Mouse (Mus musculus) retina, postnatal 1 day (tissue): ENCODE measurements around the gene Ilkap.

Experiments
- DNase-seq: peaks from one replicate; pipeline ENCODE4 v3.0.0-alpha.2; 2012

The Ilkap gene

DNA sequence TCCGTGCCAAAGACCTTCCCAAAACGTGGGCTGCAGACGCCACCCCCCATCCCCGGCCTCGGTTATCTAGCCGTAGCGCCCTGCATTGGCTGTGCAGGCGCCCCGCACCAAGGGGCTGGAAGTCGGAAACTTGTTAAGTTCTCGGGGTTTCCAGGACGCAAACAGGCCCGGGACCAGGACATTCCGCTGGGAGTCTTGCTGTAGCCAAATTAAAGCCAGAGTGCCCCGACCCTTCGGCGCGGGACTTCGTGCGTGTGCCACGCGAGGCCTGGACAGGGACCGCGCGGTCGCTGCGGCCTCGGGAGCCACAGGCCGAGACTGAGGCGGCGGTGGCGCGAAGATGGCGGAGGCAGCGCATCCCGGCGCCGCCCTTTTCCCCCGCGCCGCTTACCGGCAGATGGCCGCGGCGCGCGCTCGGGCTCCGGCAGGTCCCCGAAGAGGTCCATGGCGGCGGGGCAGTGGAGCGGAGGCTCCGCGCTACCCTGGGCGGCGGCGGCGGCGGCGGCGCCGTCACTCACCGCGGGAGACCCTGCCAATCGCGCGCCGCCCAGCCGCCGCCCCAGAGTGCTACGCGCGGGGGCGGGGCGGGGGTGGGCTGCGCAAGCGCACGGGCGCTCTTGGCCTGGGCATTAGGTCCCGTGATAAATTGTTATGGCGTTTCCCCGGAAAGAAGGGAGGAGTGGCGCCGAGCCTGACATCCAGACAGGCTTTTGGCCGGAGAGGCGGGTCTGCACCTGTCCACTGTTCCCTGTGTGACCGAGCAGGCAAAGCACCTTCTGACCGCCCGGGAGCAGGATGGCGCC, at the start of gene Ilkap:
Ilkap (minus strand) TSS at position 556 of the 803 bp plus-strand sequence.
- DNase-seq = peak; percentile 94

GRCm38 (mm10) chr1:91446511-91446910, 47.9 kb upstream of the Ilkap start:
- no peak for DNase-seq

DNA sequence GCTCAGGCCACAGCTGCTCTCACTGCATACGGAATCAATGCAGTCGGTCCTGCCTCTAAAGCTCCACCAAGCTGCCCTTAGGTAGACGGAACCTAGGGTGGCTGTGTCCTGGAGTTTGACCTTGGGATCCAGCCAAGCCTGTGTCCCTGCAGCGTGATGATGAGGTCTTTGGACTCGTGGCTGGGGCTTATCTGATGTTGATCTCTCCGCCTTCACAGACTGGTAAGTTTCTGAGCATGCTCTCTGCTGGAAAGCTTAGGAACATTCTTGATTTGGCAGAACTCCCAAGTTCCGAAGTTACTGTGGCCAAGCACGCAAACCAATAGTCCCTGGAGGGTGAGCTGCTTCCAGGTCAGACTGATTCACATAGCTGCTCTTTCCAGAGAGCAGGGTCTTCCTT, 47.4 kb upstream of the Ilkap start:
- no peak for DNase-seq

GRCm38 (mm10) chr1:91444841-91445830, 46.5 kb upstream of the Ilkap start:
- no peak for DNase-seq

DNA sequence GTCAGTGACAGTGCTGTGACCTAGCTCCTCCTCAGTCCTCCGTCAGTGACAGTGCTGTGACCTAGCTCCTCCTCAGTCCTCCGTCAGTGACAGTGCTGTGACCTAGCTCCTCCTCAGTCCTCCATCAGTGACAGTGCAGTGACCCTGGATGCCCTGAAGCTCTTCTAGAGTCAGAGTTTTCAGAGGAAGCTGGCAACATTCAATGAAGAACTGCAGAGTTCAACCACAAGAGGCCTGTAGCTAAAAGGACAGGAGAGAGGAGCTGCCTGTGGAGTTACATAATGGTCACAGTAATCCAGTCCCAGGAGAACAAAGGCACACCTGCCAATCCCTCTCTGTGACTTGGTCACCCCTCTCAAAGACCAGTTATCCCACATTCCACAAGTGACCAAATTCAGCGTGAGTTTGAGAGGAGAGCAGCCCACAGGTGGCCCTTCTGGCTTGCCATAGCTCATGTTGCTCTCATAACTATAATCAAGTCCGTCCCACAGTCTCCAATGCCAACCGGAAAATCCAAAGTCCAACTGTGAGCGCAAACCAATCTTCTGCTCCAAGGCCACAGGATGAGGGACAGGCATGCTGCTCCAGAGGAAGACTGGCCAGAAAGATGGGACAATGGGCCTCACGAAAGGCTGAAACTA, 43.9 kb upstream of the Ilkap start:
- DNase-seq = no peak

DNA sequence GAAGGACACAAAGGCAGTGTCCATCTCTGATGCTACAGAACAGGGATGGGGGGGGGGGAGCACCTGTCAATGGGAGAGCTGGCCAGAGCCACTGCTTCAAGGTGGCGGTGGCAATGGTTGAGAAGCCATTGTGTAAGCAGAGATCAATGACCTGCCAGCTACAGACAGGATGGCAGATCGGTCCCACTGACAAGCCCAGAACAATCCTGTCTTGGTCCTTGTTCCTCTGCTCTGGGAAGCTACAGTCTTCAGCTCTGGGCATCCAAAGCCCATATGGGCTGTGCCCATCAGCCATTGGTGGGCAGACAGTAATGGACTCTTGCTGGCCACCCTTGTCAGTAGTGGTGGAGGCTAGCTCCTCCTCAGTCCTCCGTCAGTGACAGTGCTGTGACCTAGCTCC, 43.2 kb upstream of the Ilkap start:
- DNase-seq = no peak

DNA sequence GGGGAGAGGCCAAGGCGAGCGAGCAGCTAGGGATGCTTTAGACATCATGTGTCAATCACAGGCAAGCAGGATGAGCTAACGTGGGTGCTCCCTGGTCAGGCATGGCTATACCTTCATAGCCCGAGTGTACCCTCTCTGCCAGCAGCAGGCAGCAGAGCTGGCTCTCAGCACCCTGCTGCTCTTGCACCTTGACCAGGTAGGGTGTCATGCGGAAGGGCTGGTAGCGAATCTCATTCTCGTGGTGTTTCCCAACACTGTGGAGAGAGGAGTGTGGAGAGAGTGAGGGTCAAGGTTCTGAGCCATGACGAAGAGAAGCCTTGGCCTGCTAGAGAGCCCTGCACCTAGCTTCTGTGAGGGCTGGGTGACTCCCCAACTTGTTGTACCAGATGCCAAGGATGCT, 41.2 kb upstream of the Ilkap start:
- DNase-seq = no peak

GRCm38 (mm10) chr1:91437573-91437972, 39.0 kb upstream of the Ilkap start:
- no peak for DNase-seq

DNA sequence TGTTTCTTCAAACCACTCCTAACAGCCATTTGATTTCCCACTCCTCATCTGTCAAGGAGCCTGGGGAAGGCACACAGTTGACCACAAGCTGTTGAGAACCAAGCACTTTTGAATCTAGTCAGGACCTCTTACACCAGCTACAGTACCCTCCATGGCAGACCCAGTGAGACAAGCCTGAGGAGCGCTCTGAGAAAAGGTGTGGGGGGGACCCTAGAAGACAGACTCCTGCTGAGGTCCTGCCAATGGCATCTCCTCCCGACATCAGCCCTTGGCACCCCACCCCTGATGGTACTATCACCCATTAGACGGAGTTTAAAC, 38.4 kb upstream of the Ilkap start:
- DNase-seq = no peak

DNA sequence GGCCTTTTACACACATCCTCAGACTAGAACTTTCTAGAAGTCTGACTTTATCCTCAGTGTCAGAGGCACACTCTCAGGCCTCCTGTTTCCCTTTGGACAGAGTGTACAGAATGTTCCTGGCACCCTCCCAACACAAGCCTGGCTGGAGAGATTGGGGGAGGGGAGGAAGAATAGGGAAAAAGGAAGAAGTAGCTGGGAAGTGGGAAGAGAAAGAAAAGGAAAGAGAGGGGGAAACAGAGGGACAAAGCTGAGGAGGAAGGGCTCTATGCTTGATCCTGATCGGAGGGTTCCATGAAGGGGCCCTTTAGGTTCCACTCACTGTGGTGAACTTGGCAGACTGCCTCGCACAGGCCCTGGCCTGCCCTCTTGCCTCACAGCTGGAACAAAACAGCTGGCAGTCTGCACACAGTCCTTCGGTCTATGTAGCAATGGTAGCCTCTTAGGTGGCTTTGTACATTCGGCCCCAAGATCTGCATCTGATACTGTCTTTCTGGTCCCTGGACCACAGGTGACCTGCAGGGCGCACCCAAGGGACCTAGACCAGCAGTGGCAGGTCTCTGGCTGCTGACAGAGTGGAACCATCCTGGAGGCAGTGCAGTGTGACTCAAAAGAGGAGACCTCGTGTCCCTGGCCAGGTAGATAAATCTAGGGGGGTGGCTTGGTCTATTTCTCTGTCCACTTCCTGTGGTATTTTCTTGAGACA, 37.9 kb upstream of the Ilkap start:
- DNase-seq = peak; percentile 61

GRCm38 (mm10) chr1:91435606-91436130, 37.1 kb upstream of the Ilkap start:
- no peak for DNase-seq

DNA sequence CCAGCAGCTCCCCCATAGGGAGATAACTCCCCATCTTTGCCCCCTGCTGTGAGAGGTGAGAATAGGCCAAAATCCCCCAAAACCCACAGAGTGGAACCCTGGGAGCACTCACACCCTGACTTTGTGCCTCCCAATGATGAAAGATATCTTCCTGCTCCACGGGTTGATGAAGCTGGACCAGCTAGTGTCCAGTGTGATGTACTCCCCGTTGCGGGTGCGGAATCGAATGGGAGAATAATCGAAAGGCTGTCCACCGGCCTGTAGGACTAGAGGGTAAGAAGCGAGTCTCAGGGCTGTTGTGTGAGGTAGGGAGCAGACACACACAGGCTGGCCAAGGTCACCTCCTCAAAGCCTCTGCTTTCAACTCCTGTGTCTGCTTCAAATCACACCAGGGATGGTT, 36.3 kb upstream of the Ilkap start:
- DNase-seq = no peak

DNA sequence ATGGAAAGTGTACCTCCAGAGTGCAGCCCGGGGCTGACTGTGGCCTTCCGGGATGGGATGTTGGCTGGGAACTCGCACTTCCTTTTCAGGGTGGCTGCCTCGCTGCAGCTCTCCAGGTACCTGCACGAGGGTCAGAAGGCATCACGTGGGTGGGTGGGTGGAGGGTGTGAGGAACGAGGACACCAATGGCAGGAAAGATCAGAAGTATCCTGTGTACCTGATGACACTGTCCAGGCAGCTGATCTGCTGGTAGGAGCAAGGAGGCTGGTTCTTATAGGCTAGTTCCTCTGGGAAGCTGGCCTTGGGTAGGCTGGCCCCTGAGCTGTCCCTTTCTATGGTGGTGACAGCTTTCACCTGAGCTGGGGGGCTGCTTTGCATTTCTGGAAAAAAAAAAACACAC, 32.1 kb upstream of the Ilkap start:
- no peak for DNase-seq

DNA sequence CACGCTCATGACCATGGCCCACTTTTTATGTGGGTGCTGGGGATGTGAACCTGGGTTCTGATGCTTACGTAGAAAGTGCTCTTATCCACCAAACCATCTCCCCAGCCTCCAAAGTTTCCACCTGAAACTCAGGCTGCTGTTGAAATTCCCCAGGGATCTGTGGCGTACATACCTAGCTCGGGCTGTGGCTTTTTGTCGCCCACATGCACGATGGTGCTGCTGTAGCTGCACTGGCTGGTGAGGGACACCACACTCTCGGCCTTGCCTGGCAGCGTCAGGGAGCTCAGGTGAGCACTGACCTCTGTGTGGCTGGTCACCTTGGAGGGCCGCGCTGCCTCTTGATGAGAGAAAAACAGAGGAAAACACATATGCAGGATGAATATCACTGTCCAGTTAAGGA, 30.6 kb upstream of the Ilkap start:
- DNase-seq = no peak

DNA sequence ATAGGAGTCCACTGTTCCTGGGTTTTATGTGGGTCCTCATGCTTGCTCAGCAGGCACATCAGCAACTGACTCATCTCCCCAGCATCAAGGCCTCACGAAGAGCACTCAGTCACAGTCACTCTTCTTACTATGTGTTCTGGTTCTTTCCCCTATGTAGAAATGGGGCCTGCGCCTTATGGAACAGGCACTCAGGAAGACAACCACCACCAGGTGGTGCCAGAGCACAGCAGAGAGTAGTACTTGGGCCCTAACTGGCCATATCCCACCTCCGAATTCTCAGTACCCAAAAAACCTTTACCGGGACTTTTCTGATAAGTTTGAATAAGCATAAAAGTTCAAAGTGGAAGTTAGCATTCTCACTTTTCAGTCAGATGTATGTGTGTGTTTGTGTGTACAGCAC, 30.0 kb upstream of the Ilkap start:
- peak; percentile 87 for DNase-seq

- DNase-seq = no peak
Observed at GRCm38 (mm10) chr1:91426397-91426796, 27.8 kb upstream of the Ilkap start.

DNA sequence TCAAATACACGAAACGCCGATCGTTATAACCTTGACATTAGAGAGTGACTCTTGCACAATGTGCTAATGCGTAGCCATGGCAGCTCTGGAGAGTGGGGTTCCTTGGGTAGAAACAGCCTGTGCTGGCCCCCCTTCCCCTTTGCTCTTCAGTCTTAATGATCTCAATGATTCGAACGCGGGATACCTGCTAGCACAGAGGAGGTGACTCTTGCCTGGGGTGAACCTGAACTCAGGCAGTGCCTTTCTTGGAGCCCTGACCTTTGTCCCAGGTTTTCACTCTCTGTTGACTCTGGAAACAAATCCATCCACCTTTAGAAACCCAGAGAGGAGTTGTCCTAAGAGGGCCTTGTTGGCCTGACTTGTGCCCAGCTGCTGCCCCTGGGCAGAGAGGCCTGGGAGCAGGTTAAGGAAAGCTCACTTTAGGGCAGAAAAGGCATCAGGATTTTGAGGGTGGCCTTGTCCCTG, 22.0 kb upstream of the Ilkap start:
- DNase-seq = no peak

DNA sequence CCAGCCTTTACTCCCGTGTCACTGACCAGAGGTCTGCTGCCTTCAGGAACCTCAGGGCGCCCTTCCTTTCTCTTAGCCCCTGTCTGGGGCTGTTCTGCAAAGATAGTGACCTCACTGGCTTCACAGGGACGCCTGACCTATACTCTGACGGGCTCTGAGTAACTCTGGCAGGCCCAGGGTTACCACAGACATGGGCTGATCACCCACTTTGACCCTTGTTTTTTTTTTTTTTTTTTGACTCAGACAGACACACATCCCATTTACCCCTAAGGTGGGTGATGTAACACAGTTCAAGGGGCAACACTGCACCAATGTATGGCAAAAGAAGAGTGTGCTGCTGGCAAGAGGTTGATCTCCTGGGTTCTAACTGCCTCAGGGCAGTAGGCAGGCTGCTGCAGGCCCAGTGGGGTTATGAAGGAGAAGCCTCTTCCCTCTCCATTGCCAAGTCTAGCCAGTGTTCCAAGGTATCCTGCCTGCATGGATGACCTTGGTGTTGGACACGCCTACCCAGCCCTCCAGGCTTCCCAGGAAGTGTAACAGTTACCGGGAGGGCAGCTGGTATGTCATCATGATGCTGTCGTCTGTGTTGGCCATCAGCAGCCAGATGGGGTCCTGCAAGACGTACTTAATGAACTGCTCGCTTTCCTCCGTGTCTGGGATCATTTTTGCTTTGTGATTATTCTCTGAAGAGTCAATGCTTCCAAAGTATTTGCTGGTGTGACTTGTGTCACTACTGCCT, 21.4 kb upstream of the Ilkap start:
- DNase-seq = no peak

DNA sequence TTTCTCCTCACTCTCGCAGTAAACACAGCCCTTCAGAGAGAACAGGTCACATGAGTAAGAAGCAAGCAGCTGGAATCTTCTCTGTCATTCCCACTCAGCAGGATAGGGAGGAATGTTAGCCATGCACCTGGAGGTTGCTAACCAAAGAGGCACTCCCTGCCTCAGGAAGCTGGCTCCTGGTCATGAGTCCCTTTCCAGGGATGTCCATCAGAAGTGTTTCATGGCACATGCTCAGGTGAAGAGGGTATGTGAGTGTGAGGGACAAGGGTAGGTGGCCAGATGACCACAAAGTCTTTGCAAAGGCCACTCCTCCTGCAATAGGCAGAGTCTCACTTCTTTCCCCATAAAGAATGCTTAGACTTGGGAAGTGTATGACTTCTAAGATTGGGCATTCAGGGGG, 19.4 kb upstream of the Ilkap start:
- no peak for DNase-seq

DNA sequence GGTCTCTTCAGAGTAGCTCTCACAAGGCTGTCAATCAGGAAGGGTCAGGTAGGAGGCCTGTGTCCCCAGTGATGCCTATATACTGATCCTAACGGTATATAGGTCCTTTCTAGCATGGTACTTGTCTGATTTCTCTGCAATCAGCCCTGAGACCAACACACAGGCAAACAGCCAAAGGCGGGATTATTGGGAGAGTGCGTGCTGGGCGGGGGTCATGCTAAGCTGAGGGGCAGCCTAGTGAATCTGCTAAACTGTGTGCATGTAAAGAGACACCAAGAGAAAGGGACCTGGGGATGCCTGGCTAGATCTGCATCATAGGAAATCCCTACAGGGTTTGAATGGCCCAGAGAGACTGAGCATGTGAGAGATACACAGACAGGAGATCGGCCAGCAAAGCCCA, 16.7 kb upstream of the Ilkap start:
- peak; percentile 61 for DNase-seq

DNA sequence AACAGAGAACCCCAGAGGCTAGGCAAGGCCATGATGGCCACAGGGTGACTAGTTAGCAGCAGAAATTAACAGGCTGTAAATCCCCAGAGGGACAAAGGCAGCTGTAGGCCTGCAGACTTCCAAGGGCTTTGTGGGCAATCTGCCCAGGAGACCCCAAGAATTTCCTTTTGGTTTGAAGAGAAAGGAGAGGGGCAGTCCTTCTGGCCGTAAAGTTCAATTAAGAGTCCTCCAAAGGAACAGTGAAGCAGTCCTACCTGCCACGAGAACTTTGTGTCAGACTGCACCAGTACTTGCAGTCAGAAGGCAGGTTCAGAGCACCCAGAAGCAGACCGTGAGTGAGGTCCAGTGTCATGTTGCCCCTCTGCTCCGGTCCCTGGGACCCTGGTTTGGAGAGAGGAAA, 16.3 kb upstream of the Ilkap start:
- peak; percentile 71 for DNase-seq
